Mouse (Mus musculus) right cerebral cortex, adult 2 months (tissue): ENCODE data around the gene Srgap1.

Experiments
- DNase-seq, 2 experiments: peaks; one replicate each; pipeline ENCODE4 v3.0.0; 2021 to 2022; ENCODE audit warnings: low spot score in 2 of 2

The Srgap1 gene

DNA sequence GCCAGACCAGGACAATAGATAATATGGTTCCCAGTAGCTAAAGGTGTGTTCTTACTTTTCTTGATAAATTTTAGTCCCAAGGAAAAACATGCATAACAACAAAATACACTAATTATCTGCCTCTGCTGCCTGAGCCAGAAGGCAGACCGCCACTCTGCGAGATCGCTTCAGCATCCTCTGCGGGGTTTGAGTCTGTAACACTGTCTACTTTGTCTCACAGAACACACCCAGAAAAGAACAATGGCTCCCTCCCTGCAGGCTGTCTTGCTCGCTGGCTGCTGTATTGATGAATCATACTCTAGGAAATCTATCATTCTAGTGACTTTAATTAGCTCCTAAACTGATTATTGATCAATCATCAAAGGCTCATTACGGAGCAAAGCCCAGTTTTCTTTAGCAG lies 164.7 kb downstream of the Srgap1 start:
- no peak for DNase-seq

DNA sequence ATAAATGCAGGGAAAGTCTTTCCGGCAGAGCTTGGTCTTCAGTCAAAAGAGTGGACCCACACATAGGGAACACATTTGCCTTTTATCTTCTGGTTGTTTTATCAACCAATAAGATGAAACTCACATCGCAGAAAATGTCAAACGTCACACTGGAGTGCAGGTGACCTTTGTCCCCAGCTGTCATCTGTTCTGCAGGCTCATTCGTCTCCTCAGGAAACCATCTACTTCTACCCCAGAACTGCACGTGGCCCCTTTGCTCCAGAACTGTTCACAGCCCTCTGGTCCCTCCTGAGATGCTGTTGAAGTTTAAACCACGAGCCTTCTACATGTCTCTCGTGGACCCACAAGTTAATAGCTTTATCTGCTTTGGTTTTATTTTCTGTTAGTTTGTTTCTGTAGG lies 168.3 kb downstream of the Srgap1 start:
- DNase-seq = no peak

- no peak for DNase-seq
Observed at GRCm38 (mm10) chr10:121877906-121878305, 169.2 kb downstream of the Srgap1 start.

- DNase-seq = peak in 1 of 2 experiments; percentile 24
Observed at GRCm38 (mm10) chr10:121873063-121873489, 174.0 kb downstream of the Srgap1 start.

DNA sequence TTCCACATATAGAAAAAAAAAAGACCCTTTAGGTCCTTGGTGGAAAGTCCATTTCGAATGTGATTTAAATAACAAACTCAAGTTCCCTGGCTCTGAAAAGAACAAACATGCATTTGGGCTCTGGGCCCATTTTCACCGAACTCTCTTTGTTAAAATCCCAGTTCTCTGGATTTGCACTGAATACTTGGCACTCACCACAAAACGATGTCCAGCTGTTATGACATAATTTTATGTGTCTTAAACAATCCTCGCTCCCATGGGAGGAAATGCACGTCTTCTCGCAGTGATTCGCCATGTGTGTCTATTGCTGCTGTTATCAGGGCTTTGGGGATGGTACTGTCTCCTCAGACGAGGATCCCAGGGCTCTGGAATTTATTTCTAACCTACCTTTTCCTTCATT lies 177.2 kb downstream of the Srgap1 start:
- DNase-seq = no peak

- no peak for DNase-seq
Observed at GRCm38 (mm10) chr10:121868255-121868654, 178.9 kb downstream of the Srgap1 start.

DNA sequence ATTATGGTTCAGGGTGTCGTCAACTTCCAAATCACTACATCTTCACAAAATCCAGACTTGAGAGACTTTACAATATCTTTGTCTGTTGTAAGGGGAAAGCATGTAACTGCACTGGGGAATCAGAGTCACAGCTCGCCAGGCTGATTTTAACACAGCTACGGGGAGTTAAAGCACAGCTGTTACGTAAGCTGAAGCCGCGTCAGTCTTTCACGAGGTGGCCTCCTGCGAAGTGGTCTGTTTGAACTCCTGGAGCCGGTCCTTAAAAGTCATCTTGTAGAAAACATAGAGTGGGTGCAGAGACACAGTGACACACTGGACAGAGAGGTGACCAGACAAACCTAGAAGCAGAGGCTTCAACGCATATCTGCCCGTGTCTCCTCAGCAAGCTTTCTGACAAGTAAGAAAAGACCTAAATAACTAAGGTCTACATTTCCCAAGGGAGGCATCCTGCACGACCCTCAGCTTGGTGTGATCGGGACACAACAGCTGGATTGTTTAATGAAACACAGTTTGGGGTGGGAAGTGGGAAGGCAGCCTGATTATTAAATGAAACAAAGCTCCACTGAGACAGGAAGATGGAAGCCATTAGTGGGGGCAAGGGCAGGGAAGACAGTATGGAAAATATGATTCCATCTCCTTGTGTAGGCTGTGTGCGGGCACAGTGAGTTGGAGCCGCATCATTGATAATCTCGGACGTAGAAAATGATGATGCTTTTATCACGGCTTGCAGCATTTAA lies 181.4 kb downstream of the Srgap1 start:
- no peak for DNase-seq

DNA sequence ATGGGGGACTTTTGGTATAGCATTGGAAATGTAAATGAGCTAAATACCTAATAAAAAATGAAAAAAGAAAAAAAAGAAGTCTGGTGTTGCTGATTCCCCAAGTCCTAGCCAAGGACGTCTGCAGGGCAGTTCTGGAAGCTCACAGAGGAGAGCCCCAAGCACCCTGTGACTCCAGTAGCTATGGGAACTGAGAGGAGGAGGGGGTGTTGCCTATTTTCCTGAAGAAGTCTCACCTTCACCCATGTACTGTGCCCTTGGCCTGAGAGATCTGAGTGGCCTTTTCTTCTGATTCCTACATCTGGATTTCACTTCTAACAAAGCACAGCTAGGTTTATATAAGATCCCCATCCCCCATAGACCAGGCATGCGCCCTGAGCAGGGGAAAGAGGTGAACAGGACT lies 186.2 kb downstream of the Srgap1 start:
- no peak for DNase-seq

DNA sequence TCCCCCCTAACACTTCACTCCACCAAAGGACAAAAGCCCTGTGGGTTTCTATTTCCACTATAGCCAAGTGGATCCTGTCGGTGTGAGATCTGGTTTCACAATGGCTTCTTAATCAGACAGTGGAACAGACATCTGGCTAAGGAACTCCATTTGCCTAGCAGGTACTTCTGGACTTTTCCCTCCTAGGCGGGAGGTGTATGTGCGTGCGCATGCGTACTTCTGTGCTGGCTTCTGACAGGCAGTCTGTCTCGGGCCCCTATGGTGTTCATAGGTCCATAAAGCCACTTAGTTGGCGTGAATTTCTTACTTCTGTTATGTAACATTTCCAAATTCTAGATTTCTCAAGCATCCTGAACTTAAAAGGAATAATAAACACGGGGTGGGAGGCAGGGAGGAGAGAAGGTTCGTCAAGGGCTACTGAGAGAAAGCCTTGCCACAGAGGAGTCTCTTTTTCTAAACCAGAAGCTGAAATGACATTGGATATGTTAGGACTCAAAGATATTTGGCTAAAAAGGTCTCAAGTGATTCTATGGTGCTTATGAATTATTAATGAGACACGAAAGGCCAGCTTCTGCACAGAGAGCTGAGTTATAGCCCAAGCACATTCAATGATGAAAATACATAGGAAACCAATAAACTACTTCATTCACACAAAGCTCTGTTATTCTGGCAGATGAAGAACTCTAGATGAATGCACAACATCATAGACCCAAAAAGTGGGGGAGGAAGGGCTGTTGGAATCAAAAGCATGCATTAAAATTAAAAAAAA lies 187.1 kb downstream of the Srgap1 start:
- DNase-seq = no peak

DNA sequence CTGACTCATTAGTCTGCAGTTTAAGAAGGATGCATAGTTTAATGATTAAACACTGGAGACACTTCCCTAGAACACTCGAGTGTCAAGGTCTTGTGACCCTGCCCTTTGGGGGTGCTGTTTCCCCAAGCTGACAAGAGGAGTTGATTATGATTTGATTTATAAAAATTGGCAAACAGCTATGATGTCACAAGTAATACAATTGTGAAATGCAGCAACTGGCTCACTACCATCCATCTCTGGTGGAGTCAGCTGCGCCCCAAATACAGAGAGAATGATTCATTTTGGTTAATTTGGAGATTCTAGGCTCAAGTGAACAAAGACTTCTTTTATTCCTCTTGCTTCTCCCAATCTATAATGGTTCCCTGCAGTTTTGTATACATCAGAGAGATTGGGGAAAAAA lies 188.2 kb downstream of the Srgap1 start:
- no peak for DNase-seq

GRCm38 (mm10) chr10:121858086-121858485 lies 189.0 kb downstream of the Srgap1 start:
- DNase-seq = no peak

DNA sequence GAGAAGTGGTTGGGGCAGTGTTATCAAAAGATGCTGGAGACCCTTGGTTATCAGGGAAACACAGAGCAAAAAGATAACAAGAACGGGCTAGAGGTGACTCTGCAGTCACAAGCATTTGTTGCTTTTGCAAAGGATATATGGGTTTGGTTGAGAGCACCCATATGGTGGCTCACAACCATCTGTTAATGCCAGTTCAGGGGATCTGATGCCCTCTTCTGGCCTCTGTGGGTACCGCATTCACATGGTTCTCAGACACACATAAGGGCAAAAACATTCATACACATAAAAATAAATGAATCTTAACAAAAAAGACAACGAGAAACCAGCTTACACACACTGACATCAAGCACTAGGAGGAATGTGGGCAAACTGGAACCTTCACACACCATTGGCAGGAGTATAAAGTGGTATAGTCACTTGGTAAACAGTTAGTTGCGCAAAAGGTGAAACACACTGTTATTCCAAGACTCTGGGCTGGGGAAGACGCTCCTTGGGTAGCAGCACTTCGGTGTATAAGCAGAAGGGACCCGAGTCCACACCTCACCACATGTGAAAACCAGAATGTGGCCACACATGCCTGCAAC lies 191.2 kb downstream of the Srgap1 start:
- DNase-seq = no peak

DNA sequence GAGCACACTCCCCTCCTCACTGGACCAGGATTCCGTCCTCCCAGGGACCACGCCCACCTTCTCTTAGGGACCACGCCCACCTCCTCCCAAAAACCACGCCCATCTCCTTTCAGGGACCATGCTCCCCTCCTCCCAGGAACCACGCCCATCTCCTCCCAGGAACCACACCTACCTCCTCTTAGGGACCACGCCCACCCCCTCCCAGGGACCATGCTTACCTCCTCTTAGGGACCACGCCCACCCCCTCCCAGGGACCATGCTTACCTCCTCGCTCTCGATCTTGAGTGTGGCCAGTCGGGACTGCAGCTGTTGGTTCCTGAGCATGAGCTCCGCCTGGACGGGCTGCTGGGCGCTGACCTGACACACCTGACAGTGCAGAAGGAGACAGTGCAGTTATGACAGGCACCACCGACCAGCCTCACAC lies 193.7 kb downstream of the Srgap1 start:
- DNase-seq = no peak

GRCm38 (mm10) chr10:121849496-121849895 lies 197.6 kb downstream of the Srgap1 start:
- no peak for DNase-seq

DNA sequence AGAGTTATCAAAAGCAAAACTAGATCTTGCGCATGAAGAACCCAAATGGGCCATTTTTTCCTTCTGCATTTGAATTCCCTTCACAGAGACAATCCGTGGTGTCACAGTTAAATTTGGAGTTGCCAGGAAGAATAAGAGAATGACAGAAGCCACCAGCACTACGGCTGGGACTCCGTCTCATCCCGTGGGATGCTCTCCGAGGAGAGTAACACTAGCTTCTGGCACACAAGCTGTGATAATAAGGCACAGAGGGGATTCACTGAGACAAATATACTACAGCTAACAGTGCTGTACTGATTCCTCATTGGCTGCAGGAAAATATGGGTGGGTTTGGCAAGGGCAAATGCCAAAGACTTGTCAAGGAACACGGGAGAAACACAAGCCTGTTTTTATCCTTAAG lies 201.4 kb downstream of the Srgap1 start:
- DNase-seq = no peak

- no peak for DNase-seq
Observed at GRCm38 (mm10) chr10:121837166-121837898, 209.8 kb downstream of the Srgap1 start.

DNA sequence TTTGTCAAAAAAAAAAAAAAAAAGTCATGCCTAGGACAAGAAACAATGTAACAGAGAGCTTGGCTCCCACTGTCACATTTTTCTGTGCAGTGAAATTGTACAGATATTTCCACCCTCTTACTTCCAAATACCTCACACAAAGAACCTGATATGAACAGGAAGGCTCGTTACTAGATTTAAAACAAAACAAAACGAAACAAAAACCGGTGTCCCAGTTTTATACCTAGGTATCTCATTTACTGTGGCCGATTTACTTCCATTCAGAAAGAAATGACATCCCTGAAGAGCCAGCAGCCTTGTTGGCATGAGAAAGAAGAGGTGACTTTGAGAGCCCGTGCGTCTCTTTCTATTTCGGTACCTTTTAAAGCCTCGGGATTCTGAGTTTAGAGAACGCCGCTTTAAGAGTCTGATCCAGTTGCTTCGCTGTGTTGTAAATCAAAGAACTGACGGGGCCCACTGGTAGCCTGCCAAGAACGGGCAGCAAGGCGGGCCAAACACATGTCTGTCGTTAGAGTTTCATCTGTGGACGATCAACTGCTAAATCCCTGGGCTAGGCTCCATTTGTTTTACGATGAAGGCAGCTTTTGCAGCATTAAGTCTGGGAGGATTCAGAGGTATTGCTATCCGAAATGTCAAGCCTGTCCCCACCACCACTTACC lies 210.5 kb downstream of the Srgap1 start:
- DNase-seq = peak; percentile 31 to 49

- no peak for DNase-seq
Observed at GRCm38 (mm10) chr10:121833443-121833842, 213.7 kb downstream of the Srgap1 start.

- DNase-seq = no peak
Observed at GRCm38 (mm10) chr10:121830335-121831307, 216.5 kb downstream of the Srgap1 start.

DNA sequence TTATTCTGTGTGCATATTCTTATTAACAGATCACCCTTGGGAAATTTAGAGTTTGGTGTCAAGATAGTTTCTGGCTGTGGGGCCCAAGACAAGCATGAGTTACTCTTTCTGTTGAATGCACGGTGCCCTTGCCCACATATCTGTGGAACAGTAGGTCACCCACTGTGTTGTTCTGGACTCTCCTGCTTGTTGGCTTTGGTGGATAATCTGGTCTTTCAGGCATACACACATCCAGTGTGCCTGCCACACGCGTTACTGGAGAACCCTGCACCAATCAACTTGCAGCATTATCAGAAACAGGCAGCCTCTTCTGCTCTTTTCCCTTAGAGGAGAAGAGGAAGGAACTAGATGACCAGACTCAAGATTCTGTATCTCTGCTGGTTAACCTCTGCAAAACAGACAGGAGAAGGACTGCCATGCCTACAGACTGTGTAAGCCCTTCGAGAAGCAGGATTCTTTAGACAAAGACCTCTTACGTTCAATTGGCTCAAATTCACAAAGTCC lies 217.3 kb downstream of the Srgap1 start:
- DNase-seq = no peak
